Mouse (Mus musculus): Measurements from ENCODE around the gene Dnajc5g. TPM values are rescaled to one million over a fixed set of nuclear protein-coding genes. Genes with fewer than 3 reads are reported as not detected.

Dnajc5g gene
- polyA plus RNA-seq, 1 experiment from 2014 or later, result not detected

GRCm38 (mm10) chr5:31123481-31123880 is 17.4 kb downstream of the Dnajc5g start:
- Histone ChIP-seq H3K4me1 (ENCODE audit: control insufficient read depth, insufficient read depth, low read length) (no peaks in the 10 kb centered on the region), H3K27me3 (ENCODE audit: control insufficient read depth, insufficient read depth, low read length) (no peaks in the 10 kb centered on the region), H3K36me3 (ENCODE audit: control insufficient read depth, insufficient read depth, low read length) (no peaks in the 10 kb centered on the region), H3K4me2 (replicated peaks; ENCODE audit: low read depth, low read length) (no peak overlapping the region), H3K9me3 (ENCODE audit: control insufficient read depth, low read depth, low read length) (no peaks in the 10 kb centered on the region), H3K4me3 (ENCODE audit: low read depth, low read length) (no peak overlapping the region), H3K27ac (ENCODE audit: low read length) (no peak overlapping the region), H3K9ac (replicated peaks; ENCODE audit: low read depth, low read length) (no peak overlapping the region)
- ATAC-seq (ENCODE audit: insufficient number of reproducible peaks, insufficient read depth, low FRiP score, low read depth), result no peak
- 49% methylated on average over 2 of the region's 2 CpGs for WGBS

GRCm38 (mm10) chr5:31126050-31126449 is 20.0 kb downstream of the Dnajc5g start:
- ATAC-seq (ENCODE audit: insufficient number of reproducible peaks, insufficient read depth, low FRiP score, low read depth), result no peak
- Histone ChIP-seq H3K36me3 (ENCODE audit: control insufficient read depth, insufficient read depth, low read length) (no peaks in the 10 kb centered on the region), H3K4me2 (replicated peaks; ENCODE audit: low read depth, low read length) (no peak overlapping the region), H3K4me1 (ENCODE audit: control insufficient read depth, insufficient read depth, low read length) (no peaks in the 10 kb centered on the region), H3K27ac (ENCODE audit: low read length) (no peak overlapping the region), H3K4me3 (ENCODE audit: low read depth, low read length) (no peak overlapping the region), H3K9ac (replicated peaks; ENCODE audit: low read depth, low read length) (no peak overlapping the region), H3K9me3 (ENCODE audit: control insufficient read depth, low read depth, low read length) (no peaks in the 10 kb centered on the region), H3K27me3 (ENCODE audit: control insufficient read depth, insufficient read depth, low read length) (no peaks in the 10 kb centered on the region)
- WGBS, result 32% methylated on average over 5 of the region's 5 CpGs

GRCm38 (mm10) chr5:31136730-31137424 is 30.8 kb downstream of the Dnajc5g start:
- no peak overlapping the region for H3K4me2 ChIP-seq (replicated peaks; ENCODE audit: low read depth, low read length)
- H3K27ac ChIP-seq (ENCODE audit: low read length), result no peak overlapping the region
- H3K4me3 ChIP-seq (ENCODE audit: low read depth, low read length), result no peak overlapping the region
- under 1% methylated on average over 33 of the region's 33 CpGs for WGBS
- no peak overlapping the region for H3K9ac ChIP-seq (replicated peaks; ENCODE audit: low read depth, low read length)
- no peak for ATAC-seq (ENCODE audit: insufficient number of reproducible peaks, insufficient read depth, low FRiP score, low read depth)
- no peaks in the 10 kb centered on the region for H3K36me3 ChIP-seq (ENCODE audit: control insufficient read depth, insufficient read depth, low read length)
- 0 out of 2 replicates have a peak, but pooled peaks cover 9% of the 10 kb centered on the region for H3K4me1 ChIP-seq (ENCODE audit: control insufficient read depth, insufficient read depth, low read length)
- no peaks in the 10 kb centered on the region for H3K9me3 ChIP-seq (ENCODE audit: control insufficient read depth, low read depth, low read length)
- peaks cover 48% of the 10 kb centered on the region for H3K27me3 ChIP-seq (ENCODE audit: control insufficient read depth, insufficient read depth, low read length)

- H3K9ac ChIP-seq (replicated peaks; ENCODE audit: low read depth, low read length), result no peak overlapping the region
- no peaks in the 10 kb centered on the region for H3K9me3 ChIP-seq (ENCODE audit: control insufficient read depth, low read depth, low read length)
- no peak overlapping the region; the same call in 1 of the 2 replicates for H3K4me2 ChIP-seq (replicated peaks; ENCODE audit: low read depth, low read length)
- no peak overlapping the region for H3K27ac ChIP-seq (ENCODE audit: low read length)
- H3K27me3 ChIP-seq (ENCODE audit: control insufficient read depth, insufficient read depth, low read length), result peaks cover 48% of the 10 kb centered on the region
- H3K4me1 ChIP-seq (ENCODE audit: control insufficient read depth, insufficient read depth, low read length), result 0 out of 2 replicates have a peak, but pooled peaks cover 9% of the 10 kb centered on the region
- 2% methylated on average over 13 of the region's 13 CpGs for WGBS
- H3K4me3 ChIP-seq (ENCODE audit: low read depth, low read length), result peak overlapping the region; percentile 9; the same call in 1 of the 2 replicates
- no peaks in the 10 kb centered on the region for H3K36me3 ChIP-seq (ENCODE audit: control insufficient read depth, insufficient read depth, low read length)
- ATAC-seq (ENCODE audit: insufficient number of reproducible peaks, insufficient read depth, low FRiP score, low read depth), result no peak
Measured at GRCm38 (mm10) chr5:31137658-31138057, 31.6 kb downstream of the Dnajc5g start.

- Histone ChIP-seq H3K4me2 (replicated peaks; ENCODE audit: low read depth, low read length) (peak within 1 kb of the TSS; percentile 16), H3K27me3 (ENCODE audit: control insufficient read depth, insufficient read depth, low read length) (peaks cover 48% of the 10 kb centered on the region), H3K9ac (replicated peaks; ENCODE audit: low read depth, low read length) (no peak within 1 kb of the TSS), H3K36me3 (ENCODE audit: control insufficient read depth, insufficient read depth, low read length) (no peaks in the 10 kb centered on the region), H3K4me3 (ENCODE audit: low read depth, low read length) (peak within 1 kb of the TSS; percentile 9; the same call in 1 of the 2 replicates), H3K4me1 (ENCODE audit: control insufficient read depth, insufficient read depth, low read length) (0 out of 2 replicates have a peak, but pooled peaks cover 9% of the 10 kb centered on the region), H3K27ac (ENCODE audit: low read length) (no peak within 1 kb of the TSS), H3K9me3 (ENCODE audit: control insufficient read depth, low read depth, low read length) (no peaks in the 10 kb centered on the region)
- WGBS, result 2% methylated on average over 52 of the region's 52 CpGs
- no peak for ATAC-seq (ENCODE audit: insufficient number of reproducible peaks, insufficient read depth, low FRiP score, low read depth)
Measured at GRCm38 (mm10) chr5:31138241-31138967, 32.3 kb downstream of the Dnajc5g start, which contains the start of gene Ucn. Gene Ucn, minus strand, starts transcription at chr5:31138829.

GRCm38 (mm10) chr5:31138968-31139425 is 32.9 kb downstream of the Dnajc5g start:
- 12% methylated on average over 9 of the region's 9 CpGs for WGBS
- Histone ChIP-seq H3K36me3 (ENCODE audit: control insufficient read depth, insufficient read depth, low read length) (no peaks in the 10 kb centered on the region), H3K4me1 (ENCODE audit: control insufficient read depth, insufficient read depth, low read length) (0 out of 2 replicates have a peak, but pooled peaks cover 9% of the 10 kb centered on the region), H3K27me3 (ENCODE audit: control insufficient read depth, insufficient read depth, low read length) (peaks cover 48% of the 10 kb centered on the region), H3K4me2 (replicated peaks; ENCODE audit: low read depth, low read length) (no peak overlapping the region; the same call in 1 of the 2 replicates), H3K4me3 (ENCODE audit: low read depth, low read length) (0 out of 2 replicates have a peak overlapping the region, but pooled peaks have one; percentile 8), H3K27ac (ENCODE audit: low read length) (no peak overlapping the region), H3K9ac (replicated peaks; ENCODE audit: low read depth, low read length) (no peak overlapping the region), H3K9me3 (ENCODE audit: control insufficient read depth, low read depth, low read length) (no peaks in the 10 kb centered on the region)
- no peak for ATAC-seq (ENCODE audit: insufficient number of reproducible peaks, insufficient read depth, low FRiP score, low read depth)

- Histone ChIP-seq H3K27me3 (ENCODE audit: control insufficient read depth, insufficient read depth, low read length) (no peaks in the 10 kb centered on the region), H3K4me2 (replicated peaks; ENCODE audit: low read depth, low read length) (no peak overlapping the region), H3K27ac (ENCODE audit: low read length) (no peak overlapping the region), H3K9me3 (ENCODE audit: control insufficient read depth, low read depth, low read length) (no peaks in the 10 kb centered on the region), H3K4me3 (ENCODE audit: low read depth, low read length) (no peak overlapping the region), H3K4me1 (ENCODE audit: control insufficient read depth, insufficient read depth, low read length) (peaks cover 6% of the 10 kb centered on the region), H3K36me3 (ENCODE audit: control insufficient read depth, insufficient read depth, low read length) (no peaks in the 10 kb centered on the region; the same call in none of the 2 replicates), H3K9ac (replicated peaks; ENCODE audit: low read depth, low read length) (no peak overlapping the region)
- ATAC-seq (ENCODE audit: insufficient number of reproducible peaks, insufficient read depth, low FRiP score, low read depth), result no peak
- 93% methylated on average over 4 of the region's 4 CpGs for WGBS
Measured at GRCm38 (mm10) chr5:31149781-31150180, 43.7 kb downstream of the Dnajc5g start.

GRCm38 (mm10) chr5:31151746-31152145 is 45.7 kb downstream of the Dnajc5g start:
- Histone ChIP-seq H3K36me3 (ENCODE audit: control insufficient read depth, insufficient read depth, low read length) (peaks cover under 1% of the 10 kb centered on the region), H3K9me3 (ENCODE audit: control insufficient read depth, low read depth, low read length) (no peaks in the 10 kb centered on the region), H3K4me2 (replicated peaks; ENCODE audit: low read depth, low read length) (no peak overlapping the region), H3K27me3 (ENCODE audit: control insufficient read depth, insufficient read depth, low read length) (no peaks in the 10 kb centered on the region), H3K4me1 (ENCODE audit: control insufficient read depth, insufficient read depth, low read length) (peaks cover 6% of the 10 kb centered on the region), H3K9ac (replicated peaks; ENCODE audit: low read depth, low read length) (no peak overlapping the region), H3K27ac (ENCODE audit: low read length) (no peak overlapping the region), H3K4me3 (ENCODE audit: low read depth, low read length) (no peak overlapping the region)
- 85% methylated on average over 3 of the region's 3 CpGs for WGBS
- ATAC-seq (ENCODE audit: insufficient number of reproducible peaks, insufficient read depth, low FRiP score, low read depth), result no peak

Measured in stomach, embryonic 14.5 days (tissue).